8 mouse cellular contexts compared by ENCODE assay signal in genomic region chr10:119803633-119804422, GRCm38 (mm10).
DNase-seq lines count a peak whose midpoint lies in the region; ATAC-seq lines count a peak whose summit lies in the region.

No protein-coding gene starts in this region.

- H3K9me3 ChIP-seq in hindbrain, embryonic 10.5 days = no peaks in the 10 kb centered on the region
- no peaks in the 10 kb centered on the region for H3K9me3 ChIP-seq in midbrain, embryonic 14.5 days (ENCODE audit: control insufficient read depth, low read length)

- no peak overlapping the region for H3K4me3 ChIP-seq in hindbrain, embryonic 10.5 days
- no peak overlapping the region for H3K4me3 ChIP-seq in midbrain, embryonic 14.5 days (replicated peaks; ENCODE audit: low read depth, low read length)

- peak; percentile 49 for DNase-seq in CD4-positive, CD25-positive, alpha-beta regulatory T cell, adult 2 months (ENCODE audit: low read depth, low spot score)
- peak; percentile 9 for DNase-seq in CD4-positive helper T cell, adult 2 months (ENCODE audit: low read depth, low spot score)
- DNase-seq in hindbrain, embryonic 10.5 days (ENCODE audit: low spot score) = peak; percentile 40
- peak; percentile 23 to 56 for DNase-seq in left cerebral cortex, adult 18-20 months (ENCODE audit: low spot score in 2 of 2)
- peak; percentile 93 for DNase-seq in midbrain, embryonic 14.5 days
- no peak for DNase-seq in urinary bladder, postnatal 10 days (ENCODE audit: low spot score)

- 61% methylated on average over 13 of the region's 13 CpGs for WGBS in hindbrain, embryonic 10.5 days
- WGBS in midbrain, embryonic 14.5 days = 62% methylated on average over 13 of the region's 13 CpGs

- no peaks in the 10 kb centered on the region for H3K27me3 ChIP-seq in hindbrain, embryonic 10.5 days (ENCODE audit: insufficient read depth, poor library complexity, severe bottlenecking)
- no peaks in the 10 kb centered on the region for H3K27me3 ChIP-seq in midbrain, embryonic 14.5 days (ENCODE audit: control insufficient read depth, insufficient read depth, low read length)

- no peak for ATAC-seq in CD4-positive, CD25-positive, alpha-beta regulatory T cell, adult 4 months
- peak; percentile 89 for ATAC-seq in common myeloid progenitor, adult 5-6 weeks (replicated peaks; ENCODE audit: low read depth, poor library complexity, severe bottlenecking)
- peak; percentile 72; the same call in 1 of the 2 replicates for ATAC-seq in midbrain, embryonic 14.5 days (ENCODE audit: low FRiP score, low TSS enrichment)

- peaks cover 28% of the 10 kb centered on the region for H3K4me1 ChIP-seq in hindbrain, embryonic 10.5 days (replicated peaks)
- peaks cover 12% of the 10 kb centered on the region for H3K4me1 ChIP-seq in midbrain, embryonic 14.5 days (ENCODE audit: control insufficient read depth, insufficient read depth, low read length)

- no peak overlapping the region for H3K27ac ChIP-seq in hindbrain, embryonic 10.5 days
- no peak overlapping the region for H3K27ac ChIP-seq in midbrain, embryonic 14.5 days (replicated peaks; ENCODE audit: low read depth, low read length)

- H3K4me2 ChIP-seq in midbrain, embryonic 14.5 days (ENCODE audit: low read length) = no peak overlapping the region

- H3K9ac ChIP-seq in midbrain, embryonic 14.5 days (replicated peaks; ENCODE audit: low read length) = no peak overlapping the region

- no peaks in the 10 kb centered on the region for H3K36me3 ChIP-seq in hindbrain, embryonic 10.5 days
- no peaks in the 10 kb centered on the region for H3K36me3 ChIP-seq in midbrain, embryonic 14.5 days (ENCODE audit: control insufficient read depth, insufficient read depth, low read length)
